Mouse (Mus musculus) G1E (cell line): Measurements from ENCODE around the gene Patj. TPM values are rescaled to one million over a fixed set of nuclear protein-coding genes. Genes with fewer than 3 reads are reported as not detected.

ENCODE experiments used
- ATAC-seq: 2 replicates; pipeline ENCODE4 v1.8.0; 2016; ENCODE audit warnings: mild to moderate bottlenecking; ENCODE audit not compliant: insufficient number of reproducible peaks, poor library complexity, low FRiP score, severe bottlenecking; ENCODE audit errors: extremely low read depth
- DNase-seq: peaks from one replicate; pipeline ENCODE4 v3.0.0; 2012; ENCODE audit warnings: low spot score
- H3K27me3 ChIP-seq: 2 replicates; pipeline ENCODE4 v1.6.1; 2012; ENCODE audit warnings: mild to moderate bottlenecking, low read length, inconsistent platforms; ENCODE audit not compliant: insufficient read depth
- H3K36me3 ChIP-seq: replicated peaks from 2 replicates; pipeline ENCODE3; 2012; ENCODE audit warnings: mild to moderate bottlenecking, inconsistent platforms
- H3K4me1 ChIP-seq: 2 replicates; pipeline ENCODE4 v1.6.1; 2012; ENCODE audit warnings: low read depth, low read length, inconsistent platforms, mixed read lengths; ENCODE audit not compliant: insufficient read depth
- H3K4me3 ChIP-seq: 2 replicates; pipeline ENCODE4 v1.5.1; 2012; ENCODE audit warnings: low read depth, mild to moderate bottlenecking, inconsistent platforms, low read length, moderate library complexity, mixed read lengths
- H3K9me3 ChIP-seq: replicated peaks from 2 replicates; pipeline ENCODE4 v1.6.1; 2012; ENCODE audit warnings: inconsistent platforms
- CTCF ChIP-seq: IDR thresholded peaks from 2 replicates; pipeline ENCODE4 v1.5.1; 2012; ENCODE audit warnings: low read depth, low read length, inconsistent platforms, mixed read lengths
- GATA1 ChIP-seq: IDR thresholded peaks from 2 replicates; pipeline ENCODE4 v1.6.1; 2012; ENCODE audit warnings: borderline replicate concordance, low read length, inconsistent platforms, mixed read lengths
- GATA2 ChIP-seq: IDR thresholded peaks from 2 replicates; pipeline ENCODE4 v1.6.1; 2012; ENCODE audit warnings: low read depth, low read length, inconsistent platforms, borderline replicate concordance
- POLR2AphosphoS5 ChIP-seq: IDR thresholded peaks from 2 replicates; pipeline ENCODE4 v1.6.1; 2012; ENCODE audit warnings: low read depth, low read length, inconsistent platforms; ENCODE audit not compliant: insufficient replicate concordance
- TAL1 ChIP-seq: conservative IDR thresholded peaks from 2 replicates; pipeline ENCODE4 v1.6.1; 2012; ENCODE audit warnings: low read depth, low read length, inconsistent platforms, mixed read lengths
- polyA plus RNA-seq: library from polyadenylated mRNA; stranded (reverse); fragments of >175 nt; gene quantifications from 2 replicates; pipeline ENCODE4 v1.2.3, GENCODE M21; 2012
- total RNA-seq, 2 experiments: library from RNA; stranded (forward) in 1 of 2; stranded (reverse) in 1 of 2; fragments of 200-1000 nt in 1 of 2; fragments of >200 nt in 1 of 2; fragmentation: Nextera tagmentation in 1 of 2; gene quantifications; 2 replicates each; pipeline ENCODE4 v1.2.3; 2014 to 2017

The Patj gene
- total and polyA plus RNA-seq, 3 experiments = 0.82 TPM; not detected in 2

DNA sequence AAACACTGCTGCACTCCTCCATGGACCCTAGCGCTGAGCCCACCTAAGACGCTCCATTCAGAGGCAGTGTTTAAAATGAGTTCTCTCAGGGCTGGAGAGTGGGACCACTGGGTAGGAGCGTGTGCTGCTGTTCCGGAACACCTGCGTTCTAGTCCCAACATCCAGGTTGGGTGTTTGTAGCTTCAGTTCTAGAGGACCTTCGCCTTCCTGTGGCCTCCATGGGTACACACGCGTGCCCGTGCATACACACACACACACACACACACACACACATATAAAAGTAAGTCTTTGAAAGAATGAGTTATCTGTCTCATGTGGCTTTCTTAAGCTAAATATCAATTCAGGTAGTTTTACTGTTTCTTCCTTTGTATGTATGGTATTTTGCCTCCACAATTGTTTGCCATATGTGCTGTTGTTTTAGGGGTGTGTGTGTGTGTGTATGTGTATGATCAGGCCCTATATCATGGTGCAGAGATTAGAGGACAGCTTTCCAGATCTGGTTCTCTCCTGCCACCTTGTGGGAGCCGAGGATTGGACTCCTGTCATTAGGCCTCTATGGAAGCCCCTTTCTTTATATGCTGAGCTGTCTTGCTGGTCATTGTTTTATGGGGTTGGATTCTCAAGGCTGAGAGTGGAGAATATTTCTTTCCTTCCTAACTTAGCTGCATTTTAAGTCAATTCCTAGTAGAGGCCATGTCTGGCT, 49.0 kb downstream of the Patj start:
- DNase-seq (no peak), ATAC-seq (no peak)
- Histone ChIP-seq H3K9me3 (peaks cover 2% of the 10 kb centered on the region; the same call in 1 of the 2 replicates), H3K36me3 (no peaks in the 10 kb centered on the region), H3K27me3 (no peaks in the 10 kb centered on the region), H3K4me3 (no peak overlapping the region), H3K4me1 (no peaks in the 10 kb centered on the region)
- TF ChIP-seq GATA1 (no peak), TAL1 (no peak), CTCF (no peak), GATA2 (no peak), POLR2AphosphoS5 (no peak)

DNA sequence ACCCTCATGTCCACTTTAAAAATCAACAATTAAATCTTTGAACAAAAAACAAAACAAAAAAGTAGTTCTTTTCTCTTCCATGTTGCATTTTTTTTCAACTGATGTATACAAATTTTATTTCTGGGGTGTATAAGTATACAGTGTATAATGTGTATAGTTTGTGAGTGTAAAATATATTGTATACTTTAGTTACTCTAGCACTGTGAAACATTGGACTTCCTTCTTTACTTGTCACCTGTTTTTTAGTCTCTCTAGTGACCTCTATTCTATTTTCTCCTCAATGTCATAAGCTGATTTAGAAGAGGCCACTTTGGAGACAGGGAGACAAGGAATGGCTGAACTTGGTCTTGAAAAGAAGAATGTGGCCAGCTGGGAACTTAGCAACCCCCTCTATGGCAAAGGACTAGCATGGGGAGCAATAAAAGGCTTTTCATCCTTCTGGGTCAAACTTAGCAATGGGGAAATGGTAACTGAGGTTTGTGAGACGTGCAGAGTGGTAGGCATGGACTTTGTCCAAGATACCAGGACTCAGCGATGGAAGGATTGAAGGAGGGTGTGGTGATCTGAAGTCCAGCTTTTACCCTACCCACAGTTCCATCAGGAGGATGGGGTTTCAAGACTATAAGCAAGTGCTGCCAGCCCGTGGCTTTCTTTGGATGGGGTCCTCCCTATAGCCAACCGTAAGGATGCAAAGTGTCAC, 54.1 kb downstream of the Patj start:
- Histone ChIP-seq H3K27me3 (no peaks in the 10 kb centered on the region), H3K36me3 (no peaks in the 10 kb centered on the region), H3K4me3 (no peak overlapping the region), H3K9me3 (peaks cover 9% of the 10 kb centered on the region), H3K4me1 (no peaks in the 10 kb centered on the region)
- TF ChIP-seq GATA1 (no peak), GATA2 (no peak)
- no peak for DNase-seq
- no peak for ATAC-seq

DNA sequence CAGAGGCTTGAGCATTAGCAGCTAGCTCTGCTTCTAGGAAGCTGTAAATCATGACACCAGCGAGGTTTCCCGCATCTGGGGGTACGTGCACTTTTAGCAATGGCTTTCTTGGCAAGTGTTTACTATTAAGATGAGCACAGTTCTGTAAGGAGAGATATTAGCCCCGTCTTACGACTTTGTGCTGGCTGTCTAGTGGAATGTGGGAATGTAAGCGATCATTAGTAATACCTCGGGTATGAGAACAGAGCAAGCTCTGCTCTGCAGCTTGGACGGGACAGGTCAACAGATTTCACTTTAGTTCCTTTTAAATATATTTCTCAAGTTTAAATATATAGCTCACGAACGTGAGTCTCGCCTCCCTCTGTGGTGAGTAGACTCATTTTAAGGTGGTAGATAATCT, 54.7 kb downstream of the Patj start:
- Histone ChIP-seq H3K4me3 (no peak overlapping the region), H3K4me1 (no peaks in the 10 kb centered on the region), H3K36me3 (no peaks in the 10 kb centered on the region), H3K27me3 (no peaks in the 10 kb centered on the region), H3K9me3 (peaks cover 11% of the 10 kb centered on the region)
- no peak for TF ChIP-seq GATA1
- TF ChIP-seq CTCF = no peak
- TF ChIP-seq POLR2AphosphoS5 = no peak
- no peak for TF ChIP-seq TAL1
- TF ChIP-seq GATA2 = no peak
- no peak for ATAC-seq
- no peak for DNase-seq

DNA sequence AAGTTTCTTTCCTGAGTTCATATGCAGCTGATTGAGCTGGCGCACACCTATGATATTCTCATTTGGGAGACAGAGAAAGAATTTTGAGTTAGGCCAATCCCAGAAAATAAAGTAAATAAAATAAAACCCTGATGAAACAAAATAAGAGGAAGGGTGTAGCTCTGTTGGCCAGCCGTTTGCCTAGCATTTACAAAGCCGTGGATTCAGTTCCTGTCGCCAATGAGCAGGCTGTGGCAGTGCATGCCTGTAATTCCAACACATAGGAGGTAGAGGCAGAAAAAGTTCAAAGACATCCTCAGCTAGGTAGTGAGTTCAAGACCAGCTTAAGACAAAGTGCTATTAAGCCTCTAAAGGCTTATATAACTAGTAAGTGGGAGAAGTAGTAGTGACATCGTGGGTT, 55.2 kb downstream of the Patj start:
- ATAC-seq (no peak), DNase-seq (no peak)
- no peak overlapping the region for H3K4me3 ChIP-seq
- TF ChIP-seq POLR2AphosphoS5 (no peak), CTCF (no peak), GATA1 (no peak), TAL1 (no peak), GATA2 (no peak)
- no peaks in the 10 kb centered on the region for H3K36me3 ChIP-seq
- H3K4me1 ChIP-seq = no peaks in the 10 kb centered on the region
- H3K27me3 ChIP-seq = no peaks in the 10 kb centered on the region
- peaks cover 12% of the 10 kb centered on the region for H3K9me3 ChIP-seq

DNA sequence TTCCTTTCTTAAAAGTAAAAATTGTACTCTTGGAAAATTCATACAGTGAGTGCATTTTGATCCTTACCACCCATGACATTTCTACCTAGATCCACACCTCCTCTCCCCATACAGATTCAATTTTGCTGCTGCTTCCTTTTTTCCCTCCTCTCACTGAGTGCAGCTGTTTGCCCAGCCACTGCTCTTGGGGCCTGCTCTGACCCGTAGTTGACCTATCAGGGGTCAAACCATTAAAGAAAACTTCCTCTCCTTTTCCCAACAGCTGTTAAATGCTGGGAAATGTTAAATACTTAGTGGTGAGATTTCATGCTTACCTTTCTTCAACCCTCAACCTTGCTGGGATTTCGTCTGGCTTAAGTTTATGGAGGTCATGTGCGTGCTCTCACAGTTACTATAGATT, 55.7 kb downstream of the Patj start:
- DNase-seq (no peak), ATAC-seq (no peak)
- Histone ChIP-seq H3K4me1 (no peaks in the 10 kb centered on the region), H3K9me3 (peaks cover 12% of the 10 kb centered on the region), H3K4me3 (no peak overlapping the region), H3K36me3 (no peaks in the 10 kb centered on the region), H3K27me3 (no peaks in the 10 kb centered on the region)
- TF ChIP-seq GATA2 = no peak
- TF ChIP-seq GATA1 = no peak
- TF ChIP-seq CTCF = no peak
- no peak for TF ChIP-seq POLR2AphosphoS5
- no peak for TF ChIP-seq TAL1

DNA sequence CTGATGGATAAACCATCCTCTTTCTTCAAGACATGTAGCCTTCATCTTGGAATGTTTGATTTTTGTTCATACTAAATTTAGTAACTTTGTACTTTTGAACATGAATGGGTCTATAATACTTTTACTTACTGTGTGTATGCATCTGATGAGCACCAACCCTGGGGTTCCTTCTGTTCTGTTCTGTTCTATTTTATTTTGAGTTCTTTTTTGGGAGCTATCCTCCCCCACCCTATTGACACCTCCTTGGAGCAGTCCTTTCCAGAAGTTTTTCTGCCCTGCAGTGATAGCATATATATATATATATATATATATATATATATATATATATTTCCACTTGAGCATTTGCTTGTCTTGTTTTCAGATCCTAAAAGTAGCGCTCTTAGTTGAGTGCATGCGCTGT, 57.1 kb downstream of the Patj start:
- Histone ChIP-seq H3K4me3 (no peak overlapping the region), H3K4me1 (no peaks in the 10 kb centered on the region), H3K27me3 (no peaks in the 10 kb centered on the region), H3K36me3 (no peaks in the 10 kb centered on the region), H3K9me3 (peaks cover 13% of the 10 kb centered on the region)
- no peak for TF ChIP-seq CTCF
- no peak for TF ChIP-seq POLR2AphosphoS5
- TF ChIP-seq GATA2 = no peak
- no peak for TF ChIP-seq TAL1
- no peak for TF ChIP-seq GATA1
- DNase-seq (no peak), ATAC-seq (no peak)
